Mouse (Mus musculus) spleen, adult 2 months (tissue): ENCODE data around the gene Traip. TPM values are rescaled to one million over a fixed set of nuclear protein-coding genes. Genes with fewer than 3 reads are reported as not detected.
"Not testable (repeated sequence)": the region's sequence is repeated elsewhere in the genome, so short reads cannot be mapped to it uniquely, and the experiment has no call there.

Experiments used
- DNase-seq, 2 experiments: peaks; one replicate each; pipeline versions ENCODE4 v3.0.0 to v3.0.0-alpha.2; 2012 to 2021; ENCODE audit warnings: low spot score in 2 of 2, low read depth in 1 of 2
- H3K27ac ChIP-seq: fragments of 200-500 bp; 2 replicates; pipeline ENCODE4 v1.5.1; 2012; ENCODE audit warnings: low read length, inconsistent platforms; ENCODE audit not compliant: insufficient read depth
- H3K27me3 ChIP-seq: fragments of 200-500 bp; 2 replicates; pipeline ENCODE4 v1.6.1; 2012; ENCODE audit warnings: mild to moderate bottlenecking, moderate library complexity, low read length, inconsistent platforms; ENCODE audit not compliant: control insufficient read depth, insufficient read depth
- H3K36me3 ChIP-seq: fragments of 200-500 bp; 2 replicates; pipeline ENCODE4 v1.6.1; 2012; ENCODE audit warnings: mild to moderate bottlenecking, low read length, inconsistent platforms; ENCODE audit not compliant: control insufficient read depth, insufficient read depth
- H3K4me1 ChIP-seq: fragments of 200-500 bp; 2 replicates; pipeline ENCODE4 v1.6.1; 2011; ENCODE audit warnings: inconsistent platforms; ENCODE audit not compliant: control insufficient read depth, insufficient read depth, insufficient read length
- H3K4me3 ChIP-seq: fragments of 200-500 bp; 2 replicates; pipeline ENCODE4 v1.5.1; 2011; ENCODE audit warnings: mild to moderate bottlenecking, inconsistent platforms; ENCODE audit not compliant: insufficient read depth, insufficient read length; ENCODE audit errors: extremely low read depth
- CTCF ChIP-seq: fragments of 200-500 bp; IDR thresholded peaks from 2 replicates; pipeline ENCODE4 v1.5.1; 2011; ENCODE audit warnings: mild to moderate bottlenecking, inconsistent platforms; ENCODE audit not compliant: insufficient read depth, insufficient read length, insufficient replicate concordance; ENCODE audit errors: extremely low read depth
- POLR2A ChIP-seq: fragments of 200-500 bp; IDR thresholded peaks from 2 replicates; pipeline ENCODE4 v1.6.1; 2011; ENCODE audit warnings: low read depth, low read length, inconsistent platforms
- WGBS: fragments of 180-500 bp; shearing (Covaris S2); methylation state at CpG from one replicate; pipeline ENCODE4 v1.1.7; 2018; 5-methylcytosine and 5-hydroxymethylcytosine counted together
- polyA plus RNA-seq: library from polyadenylated mRNA; depleted of rRNA; stranded (reverse); fragments of >200 nt; gene quantifications from 2 replicates; pipeline ENCODE4 v1.2.3, GENCODE M21; 2012; rRNA removed

The Traip gene
- polyA plus RNA-seq, 1 experiment, result 3.1 TPM

DNA sequence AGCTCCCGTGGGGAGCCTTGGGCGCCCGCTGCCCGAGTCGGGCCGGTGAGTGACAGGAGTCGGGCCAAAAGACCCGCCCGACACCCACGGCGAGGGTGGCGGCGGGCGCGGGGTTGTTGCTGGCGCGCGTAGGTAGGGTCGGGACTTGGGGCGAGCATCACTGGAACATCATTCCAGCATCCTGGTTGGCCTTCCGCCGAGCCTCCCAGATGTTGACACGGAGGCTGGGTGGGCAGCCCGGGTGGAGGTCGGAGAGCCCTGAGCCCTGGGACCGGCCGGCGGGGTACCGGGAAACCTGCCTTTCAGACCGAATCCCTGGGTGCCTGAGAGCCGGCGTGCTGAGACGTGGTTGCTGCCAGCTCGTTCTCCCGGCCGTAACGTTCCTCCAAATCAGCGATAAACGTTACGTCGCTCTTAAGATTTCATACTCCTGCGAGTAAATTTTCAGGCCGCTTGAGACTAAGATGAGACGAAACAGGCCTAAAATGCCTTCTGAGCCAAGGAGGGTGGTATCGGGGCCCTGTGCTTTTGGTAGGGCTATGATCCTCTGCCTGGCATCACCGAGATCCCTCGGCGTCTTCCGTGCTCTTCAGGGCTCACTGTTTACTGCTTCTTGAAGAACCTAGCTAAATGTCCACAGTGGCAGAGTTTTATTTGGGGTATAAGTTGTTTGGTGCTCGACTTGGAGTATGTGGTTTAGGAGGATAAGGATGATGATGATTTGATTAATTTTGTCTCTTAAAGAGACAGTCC lies 53.0 kb downstream of the Traip start:
- no peaks in the 10 kb centered on the region for H3K27me3 ChIP-seq
- peaks cover 5% of the 10 kb centered on the region; the same call in 1 of the 2 replicates for H3K4me1 ChIP-seq
- peak overlapping the region; percentile 81 for H3K4me3 ChIP-seq
- TF ChIP-seq CTCF (no peak), POLR2A (no peak)
- H3K36me3 ChIP-seq, result no peaks in the 10 kb centered on the region
- peak in 1 of 2 experiments; percentile 29 for DNase-seq
- H3K27ac ChIP-seq, result peak overlapping the region; percentile 79
- WGBS, result under 1% methylated on average over 50 of the region's 50 CpGs

DNA sequence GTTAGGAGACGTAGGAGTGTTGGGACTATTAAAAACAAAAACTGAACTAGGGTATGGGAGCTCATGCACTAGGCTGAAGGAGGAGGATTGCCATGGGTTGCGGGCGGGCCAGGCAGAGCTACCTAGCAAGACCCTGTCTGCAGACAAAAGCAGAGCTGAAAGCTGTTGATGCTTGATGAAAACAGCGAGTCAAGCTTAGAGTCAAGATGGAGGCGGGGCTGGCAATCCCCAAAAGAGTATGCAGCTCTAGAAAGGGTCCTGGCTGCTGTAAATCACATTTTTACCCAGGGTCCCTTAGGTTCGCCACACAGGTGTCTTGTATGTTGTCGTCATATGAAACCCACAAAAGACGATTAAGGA lies 53.6 kb downstream of the Traip start:
- peak overlapping the region; percentile 81 for H3K4me3 ChIP-seq
- peak overlapping the region; percentile 2; the same call in 1 of the 2 replicates for H3K27ac ChIP-seq
- 4% methylated on average over 8 of the region's 8 CpGs for WGBS
- no peak for TF ChIP-seq CTCF
- TF ChIP-seq POLR2A, result no peak
- no peak for DNase-seq
- H3K36me3 ChIP-seq, result no peaks in the 10 kb centered on the region; the same call in 1 of the 2 replicates
- H3K27me3 ChIP-seq, result no peaks in the 10 kb centered on the region
- H3K4me1 ChIP-seq, result peaks cover 5% of the 10 kb centered on the region; the same call in 1 of the 2 replicates

DNA sequence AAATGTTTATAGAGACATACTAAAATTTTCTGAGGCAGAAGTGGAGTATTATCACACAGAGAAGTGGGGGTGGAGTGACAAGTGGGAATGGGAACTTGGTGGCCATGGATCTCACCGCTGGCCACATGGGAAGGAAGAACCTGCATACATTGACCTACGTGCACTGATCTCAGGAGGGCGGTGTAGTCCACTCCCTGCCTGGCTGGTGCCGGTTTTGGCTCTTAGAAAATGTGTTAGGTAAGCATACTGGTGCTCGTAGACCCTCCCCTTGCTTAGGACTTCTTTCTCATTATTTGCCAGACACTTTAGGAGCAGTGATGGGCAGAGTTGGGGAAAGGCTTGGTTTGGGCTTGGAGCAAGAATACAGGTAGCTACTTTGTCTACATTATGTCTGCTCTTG lies 58.1 kb downstream of the Traip start:
- Histone ChIP-seq H3K4me3 (no peak overlapping the region), H3K27me3 (no peaks in the 10 kb centered on the region), H3K4me1 (peaks cover 7% of the 10 kb centered on the region; the same call in 1 of the 2 replicates), H3K36me3 (peaks cover 3% of the 10 kb centered on the region), H3K27ac (no peak overlapping the region)
- WGBS, result 91% methylated on average over 5 of the region's 5 CpGs
- no peak for DNase-seq
- no peak for TF ChIP-seq POLR2A
- no peak for TF ChIP-seq CTCF

DNA sequence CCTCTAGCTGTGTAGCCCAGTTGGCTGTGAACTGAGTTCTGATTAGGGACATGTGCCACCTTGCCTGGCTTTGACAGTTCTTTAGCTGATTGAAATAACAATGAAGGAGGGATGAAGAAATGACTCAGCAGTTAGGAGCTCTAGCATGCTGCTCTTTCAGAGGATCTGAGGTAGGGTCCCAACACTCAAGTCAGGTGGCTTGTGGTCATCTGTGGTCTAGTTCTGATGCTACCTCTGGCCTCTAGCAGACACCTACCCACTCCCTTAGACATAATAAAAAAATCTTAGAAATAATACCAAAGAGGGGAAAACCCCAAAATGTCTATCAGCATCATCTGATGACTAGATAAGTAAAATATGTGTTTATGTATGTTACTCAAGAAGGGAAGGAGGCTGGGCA lies 60.4 kb downstream of the Traip start:
- H3K4me3 ChIP-seq, result no peak overlapping the region
- 0 out of 2 replicates have a peak, but pooled peaks cover 2% of the 10 kb centered on the region for H3K4me1 ChIP-seq
- peaks cover 5% of the 10 kb centered on the region for H3K36me3 ChIP-seq

DNA sequence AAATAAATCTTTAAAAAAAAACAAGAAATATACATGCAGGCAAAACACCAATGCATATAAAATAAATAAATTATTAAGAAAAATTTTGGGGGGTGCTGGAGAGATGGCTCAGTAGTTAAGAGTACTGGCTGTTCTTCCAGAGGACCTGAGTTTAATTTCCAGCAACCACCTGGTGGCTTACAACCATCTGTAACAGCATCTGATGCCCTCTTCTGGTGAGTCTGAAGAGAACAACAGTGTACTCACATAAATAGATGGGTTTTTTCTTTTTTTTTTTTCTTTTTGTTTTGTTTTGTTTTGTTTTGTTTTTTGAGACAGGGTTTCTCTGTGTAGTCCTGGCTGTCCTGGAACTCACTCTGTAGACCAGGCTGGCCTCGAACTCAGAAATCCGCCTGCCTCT lies 63.6 kb downstream of the Traip start:
- WGBS, result 100% methylated on average over 2 of the region's 2 CpGs
- not testable (repeated sequence) for H3K27ac ChIP-seq, H3K36me3 ChIP-seq, H3K27me3 ChIP-seq, H3K4me3 ChIP-seq, H3K4me1 ChIP-seq, DNase-seq

More for the DNA sequence above, 60.4 kb downstream of the Traip start:
- DNase-seq, result no peak
- TF ChIP-seq CTCF, result no peak
- no peak for TF ChIP-seq POLR2A
- no peak overlapping the region for H3K27ac ChIP-seq
- no peaks in the 10 kb centered on the region for H3K27me3 ChIP-seq

DNA sequence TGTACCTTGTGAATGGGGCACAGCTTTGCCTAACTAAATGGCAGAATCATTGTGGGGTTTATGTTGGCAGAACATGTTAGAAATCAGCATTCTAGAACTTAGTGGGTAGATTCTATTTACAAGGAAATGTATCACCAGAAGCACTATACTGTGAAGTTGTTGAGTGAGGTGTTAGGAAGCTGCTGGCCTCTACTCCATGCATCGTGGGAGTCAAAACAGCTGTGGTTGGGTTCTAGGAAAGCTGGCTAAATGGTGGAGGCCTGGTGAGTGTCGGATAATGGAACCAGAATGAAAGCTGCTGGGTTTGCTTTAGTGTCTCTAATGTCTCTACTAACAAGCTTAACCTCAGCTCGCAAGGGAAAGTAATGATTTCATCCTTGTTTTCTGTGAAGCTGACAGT lies 67.2 kb downstream of the Traip start:
- Histone ChIP-seq H3K4me3 (no peak overlapping the region), H3K4me1 (no peaks in the 10 kb centered on the region), H3K27me3 (no peaks in the 10 kb centered on the region), H3K36me3 (peaks cover 5% of the 10 kb centered on the region; the same call in 1 of the 2 replicates), H3K27ac (no peak overlapping the region)
- no peak for DNase-seq
- WGBS, result 93% methylated on average over 3 of the region's 3 CpGs
- TF ChIP-seq POLR2A (no peak), CTCF (no peak)

DNA sequence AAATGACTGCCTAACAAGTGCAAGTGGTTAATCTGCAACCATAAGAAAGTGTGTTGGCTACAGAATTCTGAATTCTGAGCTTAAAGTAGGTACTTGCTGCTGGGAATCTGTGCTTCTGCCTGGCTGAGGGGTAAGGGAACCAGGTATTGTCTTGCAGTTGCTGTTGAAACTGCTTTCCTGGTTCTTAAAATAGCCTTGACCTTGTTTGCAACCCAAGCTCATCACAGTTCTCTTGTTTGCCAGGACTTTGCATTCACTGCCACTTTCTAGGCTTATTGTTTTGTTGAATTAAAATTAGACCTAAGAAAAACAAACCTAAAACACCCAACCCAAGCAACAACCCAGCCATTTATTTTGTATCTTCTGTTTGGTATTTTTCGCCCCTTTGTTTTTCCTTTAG lies 70.8 kb downstream of the Traip start:
- no peaks in the 10 kb centered on the region for H3K27me3 ChIP-seq
- H3K4me1 ChIP-seq, result no peaks in the 10 kb centered on the region
- WGBS, result 90% methylated on average over 1 of the region's 1 CpGs
- H3K36me3 ChIP-seq, result peaks cover 13% of the 10 kb centered on the region
- no peak overlapping the region for H3K27ac ChIP-seq
- TF ChIP-seq CTCF (no peak), POLR2A (no peak)
- DNase-seq, result no peak
- H3K4me3 ChIP-seq, result no peak overlapping the region

Other genes with a start within 250 kb of the Traip start
- 61.1 and 61.6 TPM in 2 replicates for gene Sema3f, start 239.7 kb upstream of the Traip start, polyA plus RNA-seq
- gene Rbm5, start 179.1 kb upstream of the Traip start, polyA plus RNA-seq, result 70.3 and 76.0 TPM in 2 replicates
- gene Rbm6, start 76.9 kb upstream of the Traip start, polyA plus RNA-seq, result 10.2 and 12.4 TPM in 2 replicates
- gene Mon1a, start 62.0 kb upstream of the Traip start, polyA plus RNA-seq, result 23.4 and 29.3 TPM in 2 replicates
- 1.8 and 2.7 TPM in 2 replicates for gene Mst1r, start 43.3 kb upstream of the Traip start, polyA plus RNA-seq
- gene Actl11, start 21.7 kb upstream of the Traip start, polyA plus RNA-seq, result not detected in 2 replicates
- 0.07 and 0.08 TPM in 2 replicates for gene Camkv, start 14.5 kb upstream of the Traip start, polyA plus RNA-seq
- gene Uba7, start 25.4 kb downstream of the Traip start, polyA plus RNA-seq, result 182 and 209 TPM in 2 replicates
- gene Gm20661, start 32.9 kb downstream of the Traip start, polyA plus RNA-seq, result 0.18 and 0.31 TPM in 2 replicates
- gene Inka1, start 35.7 kb downstream of the Traip start, polyA plus RNA-seq, result 19.8 and 25.9 TPM in 2 replicates
- gene Cdhr4, start 42.4 kb downstream of the Traip start, polyA plus RNA-seq, result 2.2 and 2.9 TPM in 2 replicates
- gene Gm20662, start 46.2 kb downstream of the Traip start, polyA plus RNA-seq, result 1.7 and 2.1 TPM in 2 replicates
- gene Ip6k1, start 52.4 kb downstream of the Traip start, polyA plus RNA-seq, result 118 and 161 TPM in 2 replicates
- gene Gmppb, start 99.1 kb downstream of the Traip start, polyA plus RNA-seq, result 11.6 and 13.5 TPM in 2 replicates
- 2.2 and 2.8 TPM in 2 replicates for gene Amigo3, start 103.0 kb downstream of the Traip start, polyA plus RNA-seq
- 1.5 and 1.6 TPM in 2 replicates for gene Mst1, start 130.3 kb downstream of the Traip start, polyA plus RNA-seq
- gene Rnf123, start 133.2 kb downstream of the Traip start, polyA plus RNA-seq, result 213 and 224 TPM in 2 replicates
- gene Apeh, start 144.5 kb downstream of the Traip start, polyA plus RNA-seq, result 136 and 157 TPM in 2 replicates
- 0.57 and 0.67 TPM in 2 replicates for gene Bsn, start 240.2 kb downstream of the Traip start, polyA plus RNA-seq